Mouse (Mus musculus): ENCODE data around the gene Ero1lb. TPM values are rescaled to one million over a fixed set of nuclear protein-coding genes. Genes with fewer than 3 reads are reported as not detected.
"Not testable (repeated sequence)": the region's sequence is repeated elsewhere in the genome, so short reads cannot be mapped to it uniquely, and the experiment has no call there.

Gene Ero1lb
- polyA plus RNA-seq, 1 experiment from 2014 or later, result 9.5 TPM

DNA sequence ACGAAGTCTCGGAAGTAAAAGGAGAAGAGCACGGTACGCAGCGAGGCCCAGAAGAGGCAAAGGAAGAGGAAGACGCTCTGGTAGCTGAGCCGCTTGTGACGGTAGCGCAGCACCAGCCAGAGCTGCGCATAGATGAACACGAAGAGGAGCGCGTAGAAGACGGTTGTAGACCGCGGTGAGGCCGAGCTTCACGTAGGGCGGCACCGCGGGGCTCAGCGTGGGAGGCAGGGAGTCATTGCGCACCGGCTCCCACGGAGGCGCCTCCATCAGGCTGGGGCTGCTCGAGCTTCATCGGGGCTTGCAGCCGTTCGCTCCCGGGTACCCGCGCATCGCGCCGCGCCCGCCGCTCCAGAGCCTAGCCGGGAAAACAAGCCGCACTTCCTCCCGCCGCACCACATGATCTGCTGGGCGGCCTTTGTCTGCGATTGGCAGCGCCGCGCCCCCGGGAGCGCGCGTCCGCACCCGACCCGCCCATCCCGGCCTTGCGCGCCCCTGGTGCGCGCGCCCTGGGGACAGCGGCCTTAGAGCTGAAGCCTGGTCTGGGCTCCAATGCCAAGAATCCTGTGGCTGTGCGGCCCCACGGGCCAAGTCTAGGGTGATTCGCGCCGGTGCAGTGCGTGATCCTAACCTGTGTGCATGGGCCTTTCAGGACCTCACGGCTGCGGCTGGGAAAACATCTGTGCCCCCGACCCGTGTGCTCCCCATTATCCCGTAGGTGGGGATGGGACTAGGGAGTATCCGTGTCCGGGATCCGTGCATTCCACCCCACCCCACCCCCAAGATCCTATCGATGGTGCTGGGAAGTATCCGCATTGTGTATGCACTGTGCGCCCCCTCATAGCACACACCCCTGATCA is 84.6 kb downstream of the Ero1lb start:
- 1% methylated on average over 60 of the region's 79 CpGs for WGBS
- H3K27ac ChIP-seq (replicated peaks), result peak overlapping the region; percentile 82
- H3K27me3 ChIP-seq (ENCODE audit: low read depth, poor library complexity, severe bottlenecking); H3K36me3 ChIP-seq; H3K4me1 ChIP-seq; H3K9me3 ChIP-seq (replicated peaks): not testable (repeated sequence)
- peak; percentile 66 for DNase-seq (ENCODE audit: low spot score)
- H3K4me3 ChIP-seq, result peak overlapping the region; percentile 53

DNA sequence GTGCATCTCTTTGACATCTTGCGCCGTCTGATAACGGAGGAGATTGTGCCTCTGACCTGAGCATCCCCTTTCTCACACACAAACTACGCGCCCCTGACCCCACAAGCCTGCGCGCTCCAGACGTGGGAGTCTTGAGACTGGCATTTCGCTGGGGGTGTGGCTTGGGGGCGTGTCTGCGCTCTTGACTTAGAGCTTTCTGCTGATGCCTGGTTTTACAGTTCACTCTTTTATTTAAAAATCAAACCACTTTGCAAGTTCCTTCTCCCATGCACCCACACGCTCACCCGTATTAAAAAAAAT is 85.2 kb downstream of the Ero1lb start:
- under 1% methylated on average over 13 of the region's 13 CpGs for WGBS

More for the DNA sequence above, 85.2 kb downstream of the Ero1lb start:
- peak overlapping the region; percentile 48 for H3K4me3 ChIP-seq
- not testable (repeated sequence) for H3K36me3 ChIP-seq; H3K27me3 ChIP-seq (ENCODE audit: low read depth, poor library complexity, severe bottlenecking); H3K4me1 ChIP-seq; H3K9me3 ChIP-seq (replicated peaks)
- peak; percentile 56 for DNase-seq (ENCODE audit: low spot score)
- peak overlapping the region; percentile 61; the same call in 1 of the 2 replicates for H3K27ac ChIP-seq (replicated peaks)

Other genes with a start within 250 kb of the Ero1lb start
- gene Actn2, start 225.1 kb upstream of the Ero1lb start, polyA plus RNA-seq (2016; fragmentation: Nextera tagmentation; extraction: Ambion mirVana), result 1.6 and 1.8 TPM in 2 replicates
- gene Heatr1, start 170.8 kb upstream of the Ero1lb start, polyA plus RNA-seq (2016; fragmentation: Nextera tagmentation; extraction: Ambion mirVana), result 30.9 and 37.4 TPM in 2 replicates
- gene Lgals8, start 100.9 kb upstream of the Ero1lb start, polyA plus RNA-seq (2016; fragmentation: Nextera tagmentation; extraction: Ambion mirVana), result 7.8 and 11.1 TPM in 2 replicates
- gene Edaradd, start 45.4 kb upstream of the Ero1lb start, polyA plus RNA-seq (2016; fragmentation: Nextera tagmentation; extraction: Ambion mirVana), result 2.9 and 3.6 TPM in 2 replicates
- not detected in 2 replicates for gene Prl2c3, start 234.2 kb downstream of the Ero1lb start, polyA plus RNA-seq (2016; fragmentation: Nextera tagmentation; extraction: Ambion mirVana)

Data from midbrain, embryonic 10.5 days (tissue).